Mouse (Mus musculus) liver, postnatal 0 days (tissue): ENCODE results near the gene Gm20431.

Source experiments
- CTCF ChIP-seq: sonication (generic); IDR thresholded peaks from 2 replicates; pipeline ENCODE4 v1.5.1; 2016; ENCODE audit warnings: antibody characterized with exemption, low read depth
- EP300 ChIP-seq: IDR thresholded peaks from 2 replicates; pipeline ENCODE4 v1.6.1; 2016; ENCODE audit warnings: antibody characterized with exemption, low read depth, mild to moderate bottlenecking

DNA sequence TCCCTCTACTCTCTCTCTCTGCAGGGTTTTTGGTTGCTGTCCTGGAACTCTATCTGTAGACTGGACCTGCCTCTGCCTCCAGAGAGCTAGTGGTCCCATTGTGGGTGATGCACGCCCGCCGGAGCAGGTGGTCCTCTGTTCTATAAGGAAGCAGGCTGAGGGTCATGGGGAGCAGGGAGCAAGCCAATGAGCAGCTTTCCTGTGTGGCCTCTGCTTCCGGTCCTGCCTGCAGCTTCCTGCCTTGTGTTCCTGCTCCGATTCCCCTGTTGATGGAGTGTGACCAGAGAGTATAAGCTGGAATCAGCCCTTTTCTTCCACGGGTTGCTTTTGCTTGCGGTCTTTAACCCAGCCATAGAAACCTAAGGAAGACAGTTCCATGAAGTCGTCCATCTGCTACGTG is 93.2 kb downstream of the Gm20431 start:
- no peak for TF ChIP-seq CTCF
- no peak for TF ChIP-seq EP300
